Mouse (Mus musculus) thymus, adult 2 months (tissue): ENCODE data around the gene Whrn.

Source experiments
- CTCF ChIP-seq: fragments of 200-500 bp; IDR thresholded peaks from 2 replicates; pipeline ENCODE4 v1.5.1; 2012; ENCODE audit warnings: mild to moderate bottlenecking, control low read depth, low read length, moderate library complexity, borderline replicate concordance; ENCODE audit not compliant: control insufficient read depth, poor library complexity, insufficient read depth; ENCODE audit errors: extremely low read depth
- POLR2A ChIP-seq: fragments of 200-500 bp; IDR thresholded peaks from 2 replicates; pipeline ENCODE4 v1.6.1; 2012; ENCODE audit warnings: mild to moderate bottlenecking, low read length, control low read depth, moderate library complexity; ENCODE audit not compliant: control insufficient read depth, poor library complexity, insufficient read depth; ENCODE audit errors: extremely low read depth

- TF ChIP-seq CTCF (no peak), POLR2A (no peak)
Observed at GRCm38 (mm10) chr4:63402056-63402455, 93.7 kb downstream of the Whrn start.
